Comparison of ENCODE assay signal across 17 mouse cellular contexts in genomic region chr10:98399864-98400263, GRCm38 (mm10).
DNase-seq lines count a peak whose midpoint lies in the region; ATAC-seq lines count a peak whose summit lies in the region.
"Had no signal": no experiment of that assay in that cellular context is flagged by ENCODE, and none has a peak within 500 bp of the region (broad histone marks: within the 10 kb centered on the region; RNA-seq: fewer than 3 reads in every experiment).

No protein-coding gene starts in this region.

- H3K36me3 ChIP-seq in forebrain, embryonic 14.5 days (ENCODE audit: control insufficient read depth, insufficient read depth, low read length), result no peaks in the 10 kb centered on the region
- no peaks in the 10 kb centered on the region for H3K36me3 ChIP-seq in midbrain, embryonic 10.5 days
- H3K36me3 ChIP-seq: liver, embryonic 15.5 days had no signal

- no peaks in the 10 kb centered on the region for H3K9me3 ChIP-seq in forebrain, embryonic 14.5 days (replicated peaks; ENCODE audit: control insufficient read depth, low read length)
- no peaks in the 10 kb centered on the region for H3K9me3 ChIP-seq in midbrain, embryonic 10.5 days (replicated peaks)
- H3K9me3 ChIP-seq: liver, embryonic 15.5 days; megakaryocyte, embryonic 14.5 days had no signal

- H3K4me1 ChIP-seq in forebrain, embryonic 14.5 days (ENCODE audit: control insufficient read depth, insufficient read depth, low read length), result peaks cover 8% of the 10 kb centered on the region; the same call in 1 of the 2 replicates
- peaks cover 17% of the 10 kb centered on the region for H3K4me1 ChIP-seq in midbrain, embryonic 10.5 days
- H3K4me1 ChIP-seq: liver, embryonic 15.5 days; megakaryocyte, embryonic 14.5 days had no signal

- ATAC-seq in forebrain, embryonic 14.5 days, result peak; percentile 92
- ATAC-seq: CD4-positive, CD25-positive, alpha-beta regulatory T cell, adult 4 months; Patski had no signal

- H3K27me3 ChIP-seq in forebrain, embryonic 14.5 days (replicated peaks; ENCODE audit: control insufficient read depth, insufficient read depth, low read length), result no peaks in the 10 kb centered on the region
- H3K27me3 ChIP-seq in midbrain, embryonic 10.5 days (ENCODE audit: low read depth, poor library complexity, severe bottlenecking), result no peaks in the 10 kb centered on the region
- H3K27me3 ChIP-seq: liver, embryonic 15.5 days; megakaryocyte, embryonic 14.5 days had no signal

- H3K4me2 ChIP-seq in forebrain, embryonic 14.5 days (ENCODE audit: low read length), result 0 out of 2 replicates have a peak overlapping the region, but pooled peaks have one; percentile 6
- H3K4me2 ChIP-seq: liver, embryonic 15.5 days had no signal

- 0% methylated on average over 1 of the region's 1 CpGs for WGBS in forebrain, embryonic 14.5 days
- WGBS in midbrain, embryonic 10.5 days, result 10% methylated on average over 1 of the region's 1 CpGs

- no peak overlapping the region for H3K27ac ChIP-seq in forebrain, embryonic 14.5 days (ENCODE audit: low read depth, low read length)
- H3K27ac ChIP-seq in midbrain, embryonic 10.5 days (replicated peaks), result 0 out of 2 replicates have a peak overlapping the region, but pooled peaks have one; percentile 4
- H3K27ac ChIP-seq: liver, embryonic 15.5 days had no signal

- H3K9ac ChIP-seq in forebrain, embryonic 14.5 days (ENCODE audit: low read length), result no peak overlapping the region
- H3K9ac ChIP-seq: liver, embryonic 15.5 days had no signal

- peak; percentile 26 to 46 for DNase-seq in right cerebral cortex, postnatal 10 days (ENCODE audit: low spot score in 2 of 2)
- no peak for DNase-seq in right cerebral cortex, postnatal 36 days (ENCODE audit: low spot score in 2 of 2)
- peak; percentile 81 for DNase-seq in forebrain, embryonic 14.5 days (ENCODE audit: low spot score)
- peak; percentile 37 for DNase-seq in midbrain, embryonic 10.5 days (ENCODE audit: low spot score)
- peak; percentile 73 for DNase-seq in retina, postnatal 1 day
- no peak for DNase-seq in spleen, postnatal 4 days (ENCODE audit: low spot score in 2 of 2)
- no peak for DNase-seq in heart, postnatal 4 days
- no peak for DNase-seq in kidney, postnatal 4 days
- DNase-seq: adrenal gland, postnatal 10 days; cerebellum, adult 8-10 months; gastrocnemius, postnatal 36 days; kidney, postnatal 14 days had no signal

- H3K4me3 ChIP-seq in forebrain, embryonic 14.5 days (ENCODE audit: low read depth, low read length), result no peak overlapping the region
- H3K4me3 ChIP-seq in midbrain, embryonic 10.5 days, result no peak overlapping the region
- H3K4me3 ChIP-seq: erythroblast, embryonic 14.5 days; liver, embryonic 15.5 days; megakaryocyte, embryonic 14.5 days had no signal

Comparison
In these comparisons a context has a peak if more than half of its experiments do, and no peak if none do; other contexts are left out.
1. DNase-seq: peak in right cerebral cortex, postnatal 10 days (2 of 2), forebrain, embryonic 14.5 days (single experiment), midbrain, embryonic 10.5 days (single experiment) and retina, postnatal 1 day (single experiment); none in right cerebral cortex, postnatal 36 days (0 of 2), spleen, postnatal 4 days (0 of 2), heart, postnatal 4 days (single experiment) and kidney, postnatal 4 days (0 of 2).